Mouse (Mus musculus) fat pad, adult 2 months (tissue): ENCODE data around the gene Med16.
A peak's percentile ranks its signal among the peaks of the same experiment; 100 is the strongest.

Experiments used
- DNase-seq: peaks from one replicate; pipeline ENCODE4 v3.0.0-alpha.2; 2011; ENCODE audit warnings: low read depth, low spot score; ENCODE audit errors: extremely low read depth

Med16 gene

DNA sequence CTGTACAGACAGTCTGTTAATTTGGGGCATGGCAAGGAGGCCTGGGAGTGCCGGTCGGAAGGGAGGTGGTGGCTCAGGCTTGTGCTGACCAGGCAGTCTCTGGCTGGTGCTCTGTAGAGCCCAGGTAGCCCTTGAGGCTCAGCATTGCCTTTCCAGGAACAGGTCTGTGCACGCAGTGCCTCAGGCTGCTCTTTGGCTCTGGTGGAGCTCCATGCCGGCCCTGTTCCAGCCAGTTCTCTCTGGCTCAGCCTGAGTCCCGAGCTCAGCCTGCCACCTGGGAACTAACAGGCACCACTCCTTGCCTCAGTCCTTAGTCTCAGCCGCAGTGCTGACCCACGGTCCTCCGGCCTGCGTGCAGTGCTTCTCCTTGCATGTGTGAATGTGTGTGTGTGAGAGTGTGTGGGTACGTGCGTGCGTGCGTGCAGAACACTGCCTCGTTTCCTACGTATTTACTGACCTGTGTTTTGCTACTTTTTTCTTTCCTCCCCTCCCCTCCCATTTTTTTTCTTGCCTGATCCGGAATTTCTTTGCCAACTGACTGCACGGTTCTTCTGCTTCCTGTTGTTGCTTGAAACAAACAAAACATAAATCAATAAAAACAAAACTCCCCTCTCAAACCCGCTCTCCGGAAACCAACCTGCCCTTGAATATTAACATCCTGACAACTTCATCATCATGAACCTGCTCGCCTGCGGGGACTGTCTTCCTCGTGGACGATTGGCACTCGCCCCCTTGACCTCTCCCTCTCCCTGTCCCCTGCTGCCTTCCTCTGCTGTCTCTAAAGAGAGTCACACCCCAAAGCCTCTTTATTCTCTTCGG, 47.3 kb downstream of the Med16 start:
- peak; percentile 81 for DNase-seq

DNA sequence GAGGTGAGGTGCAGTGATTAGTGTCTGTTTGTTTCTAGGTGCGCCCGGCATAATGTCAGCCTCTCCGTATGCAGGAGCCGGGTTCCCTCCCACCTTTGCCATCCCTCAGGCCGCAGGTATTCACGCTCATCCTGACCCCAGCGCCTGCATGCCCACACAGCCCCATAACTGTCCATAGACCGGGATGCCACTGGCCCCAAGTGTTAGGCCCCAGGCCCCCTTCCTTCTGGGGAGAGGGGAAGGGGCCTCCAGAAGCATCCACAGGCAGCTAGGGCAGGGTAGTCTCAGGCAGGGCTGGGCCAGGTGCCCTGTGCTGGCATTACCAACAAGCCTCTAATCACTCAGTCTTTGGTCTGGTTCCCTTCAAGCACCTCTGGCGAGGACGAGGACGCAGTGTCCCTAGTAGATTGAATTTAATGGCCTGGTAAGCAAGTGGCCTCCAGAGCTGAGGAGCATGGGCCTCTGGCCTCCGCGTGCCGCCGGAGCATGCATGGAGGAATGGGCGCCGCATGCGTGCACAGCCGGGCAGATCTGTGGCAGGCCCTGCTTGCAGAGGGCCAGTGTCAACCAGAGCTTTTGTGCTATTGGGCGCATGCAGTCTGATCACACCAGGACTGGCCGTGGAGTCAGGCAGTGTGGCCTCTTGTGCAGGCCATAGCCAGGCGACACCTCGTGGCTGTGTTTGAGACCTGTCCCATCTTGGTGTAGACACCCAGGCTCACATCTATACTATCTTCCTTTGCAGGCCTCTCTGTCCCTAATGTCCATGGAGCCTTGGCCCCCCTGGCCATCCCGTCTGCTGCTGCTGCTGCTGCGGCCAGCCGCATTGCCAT, 48.4 kb downstream of the Med16 start:
- DNase-seq = no peak

DNA sequence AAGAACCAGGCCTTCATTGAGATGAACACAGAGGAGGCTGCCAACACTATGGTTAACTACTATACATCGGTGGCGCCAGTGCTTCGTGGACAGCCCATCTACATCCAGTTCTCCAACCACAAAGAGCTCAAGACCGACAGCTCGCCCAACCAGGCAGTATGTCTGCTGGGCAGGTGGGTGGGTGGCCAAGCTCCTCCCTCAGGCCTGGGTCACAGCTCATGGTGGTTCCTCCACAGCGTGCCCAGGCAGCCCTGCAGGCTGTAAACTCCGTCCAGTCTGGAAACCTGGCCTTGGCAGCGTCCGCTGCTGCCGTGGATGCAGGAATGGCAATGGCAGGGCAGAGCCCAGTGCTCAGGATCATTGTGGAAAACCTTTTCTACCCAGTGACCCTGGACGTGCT, 49.6 kb downstream of the Med16 start:
- DNase-seq = no peak

DNA sequence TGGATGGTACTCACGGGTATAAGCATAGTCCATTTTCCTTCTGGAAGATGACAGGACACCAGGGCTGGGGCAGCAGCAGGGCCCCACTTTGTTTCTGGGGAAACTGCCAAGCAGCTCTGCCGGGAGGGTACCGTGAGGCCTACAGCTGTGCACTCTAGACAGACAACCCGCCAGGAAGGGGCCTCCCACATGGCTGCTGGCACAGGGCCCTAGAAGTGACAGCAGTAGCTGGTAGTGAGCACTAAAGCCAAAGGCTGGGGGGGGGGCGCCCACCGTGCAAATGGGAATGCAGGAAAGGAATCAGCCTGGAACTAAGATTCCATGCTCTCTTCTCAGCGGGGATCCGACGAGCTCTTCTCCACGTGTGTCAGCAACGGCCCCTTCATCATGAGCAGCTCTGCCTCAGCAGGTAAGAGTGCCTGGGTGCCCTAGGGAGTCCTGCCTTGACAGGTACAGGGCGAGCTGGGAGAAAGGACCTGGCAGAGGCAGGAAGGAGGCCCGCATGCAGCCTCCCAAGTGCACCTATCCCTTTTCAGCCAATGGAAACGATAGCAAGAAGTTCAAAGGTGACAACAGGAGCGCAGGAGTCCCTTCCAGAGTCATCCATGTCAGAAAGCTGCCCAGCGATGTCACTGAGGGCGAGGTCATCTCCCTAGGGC, 50.2 kb downstream of the Med16 start:
- no peak for DNase-seq

DNA sequence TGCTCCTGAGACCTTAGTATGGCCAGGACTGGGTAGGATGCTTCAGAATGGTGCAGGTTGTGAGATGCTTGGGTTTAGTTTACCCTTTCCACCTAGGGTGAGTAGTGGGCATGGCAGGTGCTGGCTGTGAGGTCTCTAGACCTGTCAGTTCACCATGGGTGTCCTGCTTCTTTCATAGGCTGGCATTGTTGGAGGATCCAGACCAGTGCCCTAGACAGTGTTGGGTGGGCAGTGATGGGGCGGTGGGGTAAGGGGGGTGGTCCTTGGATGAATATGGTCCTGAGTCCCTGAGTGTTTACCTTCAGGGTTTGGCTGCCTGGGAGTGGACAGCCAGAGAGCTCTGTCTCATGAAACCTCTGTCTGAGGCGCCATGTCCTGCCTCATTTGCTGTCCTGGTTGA, 50.8 kb downstream of the Med16 start:
- DNase-seq = no peak

DNA sequence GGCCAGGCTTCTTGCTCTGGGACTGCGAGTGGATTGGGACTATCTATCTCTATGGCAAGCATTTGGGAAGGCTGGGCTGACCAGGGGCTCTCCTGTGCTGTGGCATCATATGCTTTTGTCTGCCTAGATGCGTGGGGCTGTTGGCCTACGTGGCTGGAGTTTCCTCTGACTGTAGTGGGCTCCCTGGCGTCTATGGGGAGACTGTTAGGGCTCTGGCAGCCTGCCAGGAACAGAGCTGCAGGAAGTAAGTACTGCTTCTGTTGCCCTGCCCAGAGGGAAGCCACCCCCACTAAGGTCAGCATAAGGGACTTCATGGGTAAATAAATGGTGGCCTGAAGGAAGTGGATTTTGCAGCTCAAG, 51.3 kb downstream of the Med16 start:
- no peak for DNase-seq

DNA sequence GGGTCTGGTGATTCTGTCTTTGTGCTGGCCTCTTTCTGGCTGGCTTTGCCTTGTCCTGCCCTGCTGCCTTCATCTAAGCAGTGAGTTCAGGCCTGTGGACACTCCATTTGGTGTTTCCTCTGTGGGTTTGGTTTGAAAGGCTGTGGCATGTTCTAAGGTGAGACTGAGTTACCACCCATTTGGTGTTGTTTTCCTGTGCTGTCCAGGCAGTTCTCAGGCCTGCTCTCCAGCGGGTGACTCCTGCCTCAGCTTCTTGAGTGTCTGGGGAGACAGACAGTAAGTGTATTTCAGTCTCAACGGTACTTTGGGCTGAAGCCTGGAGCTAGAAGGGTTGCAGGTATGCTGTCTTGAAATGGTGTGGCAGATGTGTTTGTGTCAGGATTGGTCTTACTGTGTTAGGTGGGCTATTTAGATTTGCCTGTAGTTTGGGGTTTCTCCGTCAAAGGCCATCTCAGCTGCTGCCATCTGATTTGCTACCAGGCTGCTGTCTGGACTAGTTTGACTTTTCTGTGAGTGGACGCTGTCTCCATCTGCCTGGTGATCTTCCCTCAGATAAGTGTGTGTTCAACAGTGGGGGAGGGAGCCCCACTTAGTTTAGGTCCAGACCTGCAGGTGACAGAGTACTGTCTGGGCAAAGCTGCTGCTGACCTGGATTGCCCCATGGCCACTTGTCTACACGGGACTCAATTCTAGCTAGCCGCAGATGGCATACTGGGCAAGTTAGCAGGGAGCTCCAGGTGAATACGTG, 51.8 kb downstream of the Med16 start:
- no peak for DNase-seq

DNA sequence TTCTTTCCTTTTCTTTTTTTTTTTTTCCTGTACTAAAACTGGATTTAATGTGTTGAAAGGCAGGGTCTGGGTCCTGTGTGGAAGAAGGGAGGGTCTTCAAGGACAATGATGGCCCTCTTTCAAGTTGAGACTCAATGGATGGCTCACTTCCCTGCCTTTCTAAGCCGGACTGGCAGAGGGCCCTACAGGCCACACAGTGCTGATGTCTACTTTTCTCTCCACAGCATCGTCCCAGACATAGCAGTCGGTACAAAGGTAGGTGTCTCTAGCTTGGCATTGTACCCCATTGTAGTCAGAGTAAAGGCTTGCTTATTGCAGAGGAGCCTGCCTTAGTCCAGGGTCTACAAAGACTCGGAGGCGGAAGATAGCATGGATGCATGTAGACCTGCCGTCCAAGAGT, 52.4 kb downstream of the Med16 start:
- no peak for DNase-seq

DNA sequence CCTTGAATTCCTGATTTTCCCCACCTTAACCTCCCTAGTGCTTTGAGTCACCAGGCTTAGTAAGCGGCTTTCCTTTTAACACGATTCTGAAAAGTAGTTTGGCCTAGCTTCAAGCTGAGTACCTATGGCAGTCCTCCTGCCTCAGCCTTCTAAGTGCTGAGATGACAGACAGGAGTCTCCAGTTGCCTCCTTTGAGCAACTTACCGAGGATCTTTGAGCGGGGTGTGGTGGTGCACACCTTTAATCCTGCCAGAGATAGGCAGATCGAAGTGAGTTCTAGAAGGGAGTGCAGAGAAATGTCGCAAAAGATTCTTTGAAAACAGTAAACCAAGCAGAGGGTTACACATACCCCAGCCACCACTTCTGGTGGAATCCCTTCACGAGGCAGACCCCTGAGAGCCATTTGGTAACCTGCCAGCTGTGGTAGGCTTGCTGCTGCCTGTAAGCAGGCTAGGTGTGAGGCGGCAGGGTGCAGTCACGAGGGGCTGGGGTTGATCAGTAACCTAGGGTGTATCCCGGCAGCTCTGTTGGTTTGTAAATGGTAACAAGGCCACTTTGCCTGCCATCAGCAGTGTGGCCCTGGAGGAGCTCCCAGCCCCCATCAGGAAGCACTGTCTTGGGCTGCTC, 53.1 kb downstream of the Med16 start:
- no peak for DNase-seq

DNA sequence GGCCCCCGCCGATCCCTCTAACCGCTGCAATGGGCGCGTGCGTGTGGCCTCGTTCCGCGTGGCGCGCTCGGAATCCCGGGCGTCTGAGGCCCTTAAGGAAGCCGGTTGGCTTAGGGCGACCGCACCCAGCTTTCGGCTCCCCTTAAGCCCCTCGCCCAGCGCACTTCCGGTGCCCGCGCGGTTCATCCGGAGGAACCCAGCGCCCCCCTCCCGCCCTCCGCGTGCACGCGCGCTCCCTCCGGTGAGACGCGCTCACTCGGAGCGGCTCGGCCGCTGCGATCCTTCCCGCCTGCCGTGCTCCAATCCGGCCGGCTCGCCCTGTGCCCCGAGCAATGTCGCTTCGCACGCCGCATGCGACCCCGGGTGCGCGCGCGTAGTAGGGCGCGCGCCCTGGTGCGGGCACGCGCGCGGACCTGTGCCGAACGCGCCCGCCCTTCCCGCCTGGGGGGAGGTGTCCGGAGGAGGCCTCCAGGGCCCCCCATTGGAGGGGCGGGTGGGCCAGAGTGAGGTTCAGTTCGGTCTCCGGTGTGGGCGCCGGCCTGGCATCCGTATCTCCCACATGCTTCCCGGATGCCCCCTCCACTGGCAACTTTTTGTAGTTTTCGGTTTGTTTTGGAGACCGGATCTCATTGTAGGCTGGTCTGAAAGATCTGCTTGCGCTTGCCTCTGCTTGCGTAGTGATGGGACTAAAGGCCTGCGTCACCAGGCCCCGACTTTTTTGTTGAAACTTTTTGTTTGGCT, 53.8 kb downstream of the Med16 start:
- DNase-seq = no peak

DNA sequence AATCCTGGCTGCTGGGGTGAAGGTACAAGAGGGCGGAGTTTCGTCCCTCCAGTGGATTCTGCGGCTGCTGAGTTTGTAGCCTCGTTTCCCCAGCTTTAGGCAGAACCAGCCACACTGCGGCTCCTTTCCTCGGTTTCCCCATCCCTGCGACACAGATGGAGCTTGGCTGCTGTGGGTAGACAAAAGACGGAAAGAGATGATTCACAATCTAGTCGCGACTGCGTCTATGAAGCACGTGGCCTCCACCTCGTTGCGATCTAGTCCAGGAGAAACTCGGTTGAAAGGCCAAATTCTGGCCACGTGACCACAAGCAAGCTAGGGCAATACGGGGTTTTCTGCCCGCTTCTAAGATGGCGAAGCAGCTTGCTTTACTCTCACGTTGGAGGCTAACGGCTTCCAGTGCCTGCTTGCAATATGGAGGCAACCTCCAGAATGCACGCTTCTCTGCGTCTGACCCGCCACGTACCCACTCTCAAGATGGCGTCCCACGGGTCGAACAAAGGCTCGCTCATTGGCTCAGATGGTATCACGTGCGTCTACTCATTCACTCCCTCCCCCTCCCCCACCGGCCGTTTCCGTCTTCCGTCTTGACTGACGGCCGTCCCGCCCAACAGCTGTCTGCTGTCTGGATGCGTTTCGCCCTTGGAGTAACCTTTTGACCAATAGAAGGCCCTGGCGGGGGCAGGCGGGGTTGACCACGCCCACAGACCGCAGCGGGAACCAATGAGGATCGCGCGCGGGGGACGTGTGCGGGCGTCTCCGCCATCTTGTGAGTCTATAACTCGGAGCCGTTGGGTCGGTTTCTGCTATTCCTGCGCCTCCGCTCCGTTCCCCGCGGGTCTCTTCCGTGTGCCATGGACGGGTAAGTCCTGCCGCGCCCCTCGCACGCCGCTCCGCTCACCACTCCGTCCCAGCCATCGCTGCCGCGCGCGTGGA, 54.6 kb downstream of the Med16 start, which contains the start of gene Ptbp1:
Ptbp1 (plus strand) TSS at position 568 of the 936 bp plus-strand sequence.
- DNase-seq = peak; percentile 97

DNA sequence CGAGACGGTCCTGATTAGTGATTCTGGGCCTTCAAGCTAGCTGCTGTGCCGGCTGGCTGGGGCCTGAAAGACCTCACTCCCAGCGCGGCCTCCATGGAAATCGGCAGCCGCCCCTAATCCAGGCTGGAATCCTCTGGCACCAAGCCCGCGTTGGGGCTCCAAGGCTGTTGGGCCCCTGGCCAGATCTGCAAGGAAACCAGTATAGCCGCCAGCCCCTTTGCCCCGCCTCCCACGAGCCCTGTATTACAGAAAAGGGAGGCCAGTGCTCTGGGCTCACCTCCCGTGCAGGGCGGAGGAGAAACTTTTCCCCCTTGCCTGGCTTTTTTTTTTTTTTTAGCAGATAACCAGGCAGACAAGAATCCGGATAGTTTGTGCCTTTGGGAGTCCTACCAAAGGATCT, 55.3 kb downstream of the Med16 start:
- DNase-seq = no peak

DNA sequence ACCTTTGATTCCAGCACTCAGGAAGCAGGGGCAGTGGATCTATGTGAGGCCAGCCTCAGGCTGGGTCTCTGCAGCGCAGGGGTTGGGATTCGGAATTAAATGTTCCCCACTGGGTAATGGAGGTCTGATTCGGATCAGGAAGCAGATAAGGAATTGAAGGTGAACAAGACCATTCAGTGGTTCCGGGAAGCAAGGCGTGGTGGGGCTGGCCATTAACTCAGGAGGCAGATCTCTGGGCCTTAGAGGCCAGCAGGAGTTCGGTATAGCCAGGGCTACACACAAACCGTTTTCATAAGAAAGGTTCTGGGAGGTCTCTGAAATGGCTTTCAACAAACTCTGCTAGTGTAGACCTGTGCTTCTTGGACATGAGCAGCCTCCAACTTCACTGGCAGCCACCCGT, 55.9 kb downstream of the Med16 start:
- no peak for DNase-seq

DNA sequence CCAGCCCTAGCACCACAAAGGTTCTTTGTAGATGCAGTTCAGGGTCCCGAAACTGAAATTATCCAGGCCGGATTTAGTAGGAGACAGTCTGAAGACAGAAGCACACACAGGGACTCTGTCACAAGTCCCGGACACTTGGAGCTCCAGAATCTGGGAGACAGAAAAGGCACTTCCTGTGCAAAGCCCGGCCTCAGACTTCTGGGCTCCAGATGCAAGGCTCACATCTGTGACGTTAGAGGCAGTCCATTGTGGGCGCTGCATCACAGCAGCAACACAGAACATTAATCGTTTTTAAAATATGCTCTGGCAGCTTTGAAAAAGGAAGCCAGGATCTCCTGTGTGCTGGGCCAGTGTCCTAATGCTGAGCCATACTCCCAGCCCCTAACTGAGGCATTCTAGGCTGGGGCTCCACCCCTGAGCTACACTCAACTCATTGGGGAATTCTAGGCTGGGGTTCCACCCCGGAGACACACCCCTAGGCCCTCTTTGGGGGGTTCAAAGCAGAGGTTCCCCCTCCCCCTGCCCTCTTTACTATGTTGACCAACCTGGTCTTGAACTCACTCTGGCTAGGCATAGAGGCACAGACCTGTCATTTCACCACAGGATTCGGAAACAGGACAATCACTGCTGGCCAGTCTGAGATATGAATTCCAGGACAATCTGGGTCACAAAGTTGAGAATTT, 56.5 kb downstream of the Med16 start:
- DNase-seq = no peak

DNA sequence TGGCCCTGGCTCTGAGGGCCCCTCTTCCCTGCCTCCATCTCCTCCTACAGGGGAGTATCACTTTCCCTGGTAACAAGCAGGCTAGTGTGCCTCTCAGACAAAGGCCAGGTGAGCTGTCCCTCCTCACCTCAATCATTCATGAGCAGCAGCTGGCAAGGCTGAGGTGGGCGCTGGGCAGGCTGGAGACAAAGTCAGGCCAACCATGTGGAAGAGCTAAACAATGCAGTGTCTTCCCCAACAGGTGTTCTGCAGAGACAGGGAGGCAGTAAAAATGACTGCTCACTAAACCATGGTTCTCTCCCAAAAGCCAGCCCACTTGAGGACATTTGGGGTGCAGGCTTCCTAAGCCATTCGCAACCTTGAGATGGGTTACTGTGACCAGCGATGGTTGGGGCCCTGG, 57.1 kb downstream of the Med16 start:
- no peak for DNase-seq

DNA sequence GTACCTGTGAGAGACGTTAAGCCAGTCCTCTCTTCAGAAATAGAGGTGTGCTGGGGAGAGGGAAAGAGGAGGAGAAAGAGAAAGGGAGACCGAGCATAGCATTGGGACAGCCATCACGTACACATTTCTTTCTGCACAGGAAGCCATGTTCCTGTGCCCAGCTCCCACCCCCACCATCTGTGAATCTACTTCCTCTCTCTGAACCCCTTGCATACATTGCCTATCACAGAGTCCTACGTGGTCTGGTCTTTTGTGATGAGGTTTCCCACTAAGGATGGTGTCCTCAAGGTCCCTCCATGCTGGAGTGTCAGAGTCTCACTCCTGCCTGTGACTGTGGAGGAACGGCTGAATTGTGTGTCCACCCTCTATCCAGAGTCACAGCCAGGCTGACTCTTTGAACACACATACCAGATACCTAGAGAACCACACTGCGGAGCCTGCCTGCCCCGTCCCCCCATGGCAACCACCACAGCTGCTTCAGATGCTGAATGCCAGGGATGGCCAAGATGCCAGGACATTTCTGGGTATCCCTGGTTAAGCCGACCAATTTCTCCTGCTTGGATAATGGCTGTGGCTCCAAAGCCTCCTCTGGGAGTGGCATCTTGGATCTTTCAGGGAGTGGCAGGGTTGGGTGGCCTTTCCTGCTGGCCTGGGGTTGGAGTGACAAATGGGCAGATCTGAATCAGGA, 58.6 kb downstream of the Med16 start:
- DNase-seq = no peak

DNA sequence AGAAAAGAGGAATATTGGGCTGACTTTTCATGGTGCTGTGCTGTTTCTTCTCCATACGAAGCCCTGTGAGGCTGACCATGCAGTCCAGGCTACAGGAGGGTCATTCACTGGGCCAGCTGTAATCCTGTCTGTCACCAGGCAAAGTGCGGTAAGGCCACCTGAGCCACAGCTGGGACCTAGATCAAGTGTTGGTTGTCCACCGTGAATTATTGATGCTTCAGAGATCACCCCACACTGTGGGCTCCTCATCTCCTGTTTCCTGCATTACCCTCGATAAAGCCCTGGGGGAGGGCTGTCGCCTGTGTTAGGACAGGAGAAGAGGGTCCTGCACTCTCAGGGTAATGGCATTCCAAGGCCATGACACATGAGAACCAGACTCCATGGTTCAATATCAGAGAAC, 62.2 kb downstream of the Med16 start:
- DNase-seq = no peak
